Mouse (Mus musculus) ES-Bruce4 (cell line): ENCODE data around the gene R3hdm4.

ENCODE experiments used
- CTCF ChIP-seq: IDR thresholded peaks from one replicate; pipeline ENCODE4 v1.8.1; 2011; ENCODE audit warnings: low read depth, low read length
- EP300 ChIP-seq: IDR thresholded peaks from 2 replicates; pipeline ENCODE4 v1.6.1; 2011; ENCODE audit warnings: low read depth, low read length; ENCODE audit not compliant: insufficient read depth

DNA sequence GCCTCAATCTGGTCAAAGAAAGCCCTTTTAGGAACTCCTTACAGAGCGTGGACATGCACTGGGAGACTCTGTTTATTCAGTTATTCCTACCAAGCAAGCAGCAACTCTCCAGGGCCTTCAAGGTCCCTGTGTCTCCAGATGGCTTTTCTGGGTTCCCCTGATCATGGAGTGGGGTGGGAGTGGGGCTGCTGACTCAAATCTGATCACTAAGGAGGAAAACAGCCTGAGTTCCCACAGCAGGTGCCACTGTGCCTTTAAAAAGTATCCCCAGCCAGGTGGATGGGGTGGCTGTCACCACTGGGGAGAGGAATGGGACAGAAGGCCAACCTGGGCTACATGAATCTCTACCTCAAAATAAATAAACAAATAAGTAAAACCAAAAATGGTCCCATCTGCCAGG is 22.0 kb upstream of the R3hdm4 start:
- no peak for TF ChIP-seq EP300
- no peak for TF ChIP-seq CTCF
